Mouse (Mus musculus): ENCODE measurements around the gene Sowaha. TPM values are rescaled to one million over a fixed set of nuclear protein-coding genes. Genes with fewer than 3 reads are reported as not detected.

The Sowaha gene
- polyA plus RNA-seq, 1 experiment from 2014 or later: 7.4 TPM

DNA sequence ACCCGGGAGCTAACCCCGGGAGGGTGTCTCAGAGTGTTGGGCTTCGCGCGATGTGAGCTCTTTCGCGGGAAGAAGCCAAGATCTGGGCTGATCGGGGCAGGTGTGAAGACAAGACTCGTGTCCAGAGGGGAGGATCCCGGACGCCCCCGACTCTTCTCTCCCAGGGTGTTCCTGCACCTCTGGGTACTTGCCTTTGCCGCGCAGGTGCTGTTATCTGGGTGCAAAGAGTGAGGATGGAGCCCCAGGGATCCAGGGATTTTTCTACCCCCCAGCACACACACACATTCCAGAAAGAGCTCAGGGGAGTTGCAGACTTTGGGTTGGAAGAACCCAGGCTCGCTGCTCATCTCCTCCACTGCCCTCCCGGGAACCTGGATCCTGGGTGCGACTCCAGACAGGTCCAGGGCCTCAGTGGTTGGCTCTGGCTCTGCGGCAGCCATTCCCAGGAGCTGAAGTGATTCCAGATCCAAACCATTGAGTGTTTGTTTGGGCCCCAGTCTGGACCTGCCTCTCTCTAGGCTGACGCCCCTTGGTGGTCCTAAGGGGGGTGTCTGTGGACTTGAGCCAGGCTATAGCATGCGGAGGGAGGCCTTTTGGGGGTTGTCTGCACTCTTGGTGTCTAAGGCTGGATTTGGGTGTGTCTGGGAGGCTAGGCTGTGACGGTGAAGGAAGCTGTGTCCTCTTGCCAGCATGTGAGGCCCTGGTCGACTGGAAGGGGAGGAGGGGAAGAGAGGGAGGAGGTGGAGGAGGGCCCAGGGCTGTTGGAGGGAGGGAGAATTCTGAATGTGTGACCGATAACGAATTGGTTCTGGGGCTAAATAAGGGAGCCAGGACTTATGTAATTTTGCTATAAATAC is 40.3 kb upstream of the Sowaha start:
- peak; percentile 66 for DNase-seq
- no peak for TF ChIP-seq EP300 (IDR thresholded peaks at IDR 0.05; ENCODE audit: low read depth)
- no peak for TF ChIP-seq CTCF (IDR thresholded peaks at IDR 0.05; ENCODE audit: low read depth)

GRCm38 (mm10) chr11:53519207-53520121 is 39.4 kb upstream of the Sowaha start, which contains the start of gene Sept8:
Sept8 (plus strand) TSS chr11:53519257.
- peaks cover 24% of the 10 kb centered on the region for H3K4me1 ChIP-seq (ENCODE audit: insufficient read depth)
- no peak for TF ChIP-seq CTCF (IDR thresholded peaks at IDR 0.05; ENCODE audit: low read depth)
- TF ChIP-seq EP300 (IDR thresholded peaks at IDR 0.05; ENCODE audit: low read depth): no peak
- ATAC-seq: peak; percentile 73
- peak within 1 kb of the TSS; percentile 72 for H3K4me3 ChIP-seq (ENCODE audit: low read depth, low read length)
- no peaks in the 10 kb centered on the region for H3K9me3 ChIP-seq (ENCODE audit: low read length)
- H3K9ac ChIP-seq (replicated peaks): peak within 1 kb of the TSS; percentile 79
- WGBS (ENCODE audit: insufficient replicate concordance): 3% methylated on average over 64 of the region's 79 CpGs
- H3K27me3 ChIP-seq (ENCODE audit: insufficient read depth, low read length): no peaks in the 10 kb centered on the region
- peak within 1 kb of the TSS; percentile 79 for H3K27ac ChIP-seq (ENCODE audit: low read depth)
- peak; percentile 83 for DNase-seq
- H3K4me2 ChIP-seq (ENCODE audit: low read depth, low read length): peak within 1 kb of the TSS; percentile 79
- no peaks in the 10 kb centered on the region for H3K36me3 ChIP-seq (replicated peaks; ENCODE audit: insufficient read depth, low read length)

More for the DNA sequence above, 40.3 kb upstream of the Sowaha start:
- H3K9ac ChIP-seq (replicated peaks): peak overlapping the region; percentile 79
- peak overlapping the region; percentile 79 for H3K27ac ChIP-seq (ENCODE audit: low read depth)
- peaks cover 24% of the 10 kb centered on the region for H3K4me1 ChIP-seq (ENCODE audit: insufficient read depth)
- H3K36me3 ChIP-seq (replicated peaks; ENCODE audit: insufficient read depth, low read length): no peaks in the 10 kb centered on the region
- H3K9me3 ChIP-seq (ENCODE audit: low read length): no peaks in the 10 kb centered on the region
- WGBS (ENCODE audit: insufficient replicate concordance): 8% methylated on average over 19 of the region's 24 CpGs
- H3K4me2 ChIP-seq (ENCODE audit: low read depth, low read length): peak overlapping the region; percentile 79
- peak; percentile 72 for ATAC-seq
- H3K27me3 ChIP-seq (ENCODE audit: insufficient read depth, low read length): no peaks in the 10 kb centered on the region
- H3K4me3 ChIP-seq (ENCODE audit: low read depth, low read length): peak overlapping the region; percentile 72

GRCm38 (mm10) chr11:53518759-53519158 is 38.7 kb upstream of the Sowaha start:
- WGBS (ENCODE audit: insufficient replicate concordance): 20% methylated on average over 5 of the region's 5 CpGs
- H3K9ac ChIP-seq (replicated peaks): peak overlapping the region; percentile 79
- no peak; the same call in 1 of the 2 replicates for TF ChIP-seq EP300 (IDR thresholded peaks at IDR 0.05; ENCODE audit: low read depth)
- no peak for TF ChIP-seq CTCF (IDR thresholded peaks at IDR 0.05; ENCODE audit: low read depth)
- ATAC-seq: peak; percentile 40
- no peaks in the 10 kb centered on the region for H3K27me3 ChIP-seq (ENCODE audit: insufficient read depth, low read length)
- H3K9me3 ChIP-seq (ENCODE audit: low read length): no peaks in the 10 kb centered on the region
- peak overlapping the region; percentile 72 for H3K4me3 ChIP-seq (ENCODE audit: low read depth, low read length)
- peak overlapping the region; percentile 79 for H3K27ac ChIP-seq (ENCODE audit: low read depth)
- peak overlapping the region; percentile 79 for H3K4me2 ChIP-seq (ENCODE audit: low read depth, low read length)
- H3K36me3 ChIP-seq (replicated peaks; ENCODE audit: insufficient read depth, low read length): no peaks in the 10 kb centered on the region
- peaks cover 24% of the 10 kb centered on the region for H3K4me1 ChIP-seq (ENCODE audit: insufficient read depth)
- DNase-seq: peak; percentile 49

DNA sequence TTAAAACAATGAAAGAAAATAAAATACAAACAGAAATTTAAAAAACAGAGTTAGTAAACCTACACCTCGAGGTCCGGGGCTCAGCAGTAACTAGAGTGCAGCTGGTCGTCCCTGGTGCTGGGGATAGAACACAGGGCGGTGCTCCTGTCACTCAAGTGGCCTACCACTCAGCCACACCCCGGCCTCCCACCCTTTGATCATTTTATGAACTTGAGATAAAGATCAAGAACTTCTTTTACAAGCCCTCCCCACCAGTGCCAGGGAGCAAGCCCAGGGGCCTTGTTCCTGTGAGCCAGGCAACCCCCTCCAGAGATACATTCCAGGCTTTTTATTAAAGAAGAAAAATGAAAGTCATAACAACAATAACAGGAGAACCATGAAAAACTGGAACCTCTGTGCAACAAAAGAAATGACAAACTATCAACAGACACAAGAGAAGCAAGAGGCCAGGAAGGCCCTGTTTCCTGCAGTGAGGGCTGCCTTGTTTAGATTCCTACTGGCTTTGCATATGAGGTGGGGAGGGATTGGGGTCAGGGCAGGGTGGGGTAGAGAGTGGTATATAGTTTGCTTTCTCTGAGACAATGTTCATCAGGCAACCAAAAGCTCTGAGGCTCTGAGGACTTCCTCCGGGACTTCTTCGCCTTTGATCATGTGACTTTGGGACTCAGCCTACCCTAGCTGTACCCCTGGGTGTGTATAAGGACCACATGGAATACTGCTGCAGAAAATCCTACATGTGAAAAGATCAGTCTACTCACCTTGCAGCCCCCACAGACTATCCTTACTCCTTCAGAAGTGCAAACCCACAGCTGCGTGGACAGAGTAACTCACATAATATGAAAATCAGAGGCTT is 36.9 kb upstream of the Sowaha start:
- Histone ChIP-seq H3K9me3 (ENCODE audit: low read length) (no peaks in the 10 kb centered on the region), H3K27me3 (ENCODE audit: insufficient read depth, low read length) (no peaks in the 10 kb centered on the region), H3K4me2 (ENCODE audit: low read depth, low read length) (peak overlapping the region; percentile 40), H3K27ac (ENCODE audit: low read depth) (peak overlapping the region; percentile 57; the same call in 1 of the 2 replicates), H3K4me3 (ENCODE audit: low read depth, low read length) (no peak overlapping the region), H3K9ac (replicated peaks) (no peak overlapping the region), H3K36me3 (replicated peaks; ENCODE audit: insufficient read depth, low read length) (no peaks in the 10 kb centered on the region), H3K4me1 (ENCODE audit: insufficient read depth) (peaks cover 13% of the 10 kb centered on the region; the same call in 1 of the 2 replicates)
- TF ChIP-seq CTCF (IDR thresholded peaks at IDR 0.05; ENCODE audit: low read depth) (no peak), EP300 (IDR thresholded peaks at IDR 0.05; ENCODE audit: low read depth) (no peak)
- DNase-seq: no peak
- no peak for ATAC-seq
- WGBS (ENCODE audit: insufficient replicate concordance): 36% methylated on average over 8 of the region's 8 CpGs

DNA sequence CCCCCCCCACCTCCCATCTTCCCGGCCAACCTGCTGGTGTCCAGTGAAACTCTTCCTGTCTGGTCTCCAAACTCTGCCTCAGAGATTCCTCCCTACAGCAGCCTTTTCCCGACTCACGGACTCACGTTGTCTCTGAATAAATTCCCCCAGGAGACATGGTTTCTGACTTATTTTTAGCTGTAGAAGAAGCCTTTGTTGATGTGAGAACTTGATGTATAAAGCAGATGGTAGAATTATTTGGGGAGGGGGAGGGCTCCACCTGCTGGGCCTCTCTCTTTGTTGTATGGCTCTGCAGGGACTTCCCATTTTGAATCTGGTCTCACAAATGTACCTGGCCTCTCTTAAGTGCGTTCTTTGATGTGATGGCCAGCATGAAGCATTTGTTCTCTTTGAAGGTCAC is 30.3 kb upstream of the Sowaha start:
- Histone ChIP-seq H3K4me2 (ENCODE audit: low read depth, low read length) (no peak overlapping the region), H3K27me3 (ENCODE audit: insufficient read depth, low read length) (no peaks in the 10 kb centered on the region), H3K36me3 (replicated peaks; ENCODE audit: insufficient read depth, low read length) (no peaks in the 10 kb centered on the region), H3K4me3 (ENCODE audit: low read depth, low read length) (no peak overlapping the region), H3K4me1 (ENCODE audit: insufficient read depth) (no peaks in the 10 kb centered on the region), H3K9ac (replicated peaks) (no peak overlapping the region), H3K9me3 (ENCODE audit: low read length) (no peaks in the 10 kb centered on the region), H3K27ac (ENCODE audit: low read depth) (no peak overlapping the region)
- DNase-seq (no peak), ATAC-seq (no peak)
- 68% methylated on average over 5 of the region's 5 CpGs for WGBS (ENCODE audit: insufficient replicate concordance)
- TF ChIP-seq EP300 (IDR thresholded peaks at IDR 0.05; ENCODE audit: low read depth) (no peak), CTCF (IDR thresholded peaks at IDR 0.05; ENCODE audit: low read depth) (no peak)
